Comparison of ENCODE assay signal across 8 mouse cellular contexts in genomic region chr5:134485900-134486665, GRCm38 (mm10). TPM values are rescaled to one million over a fixed set of nuclear protein-coding genes. Genes with fewer than 3 reads are reported as not detected.
DNase-seq lines count a peak whose midpoint lies in the region; ATAC-seq and TF ChIP-seq lines count a peak whose summit lies in the region.

No protein-coding gene starts in this region.

- no peak overlapping the region for H3K4me3 ChIP-seq in heart, embryonic 11.5 days (ENCODE audit: low read depth, low read length)
- H3K4me3 ChIP-seq in bone marrow macrophage, adult 2 months (ENCODE audit: insufficient read depth, low read length) = no peak overlapping the region
- H3K4me3 ChIP-seq in small intestine, adult 2 months (ENCODE audit: low read depth, low read length) = no peak overlapping the region

- no peaks in the 10 kb centered on the region; the same call in 1 of the 2 replicates for H3K4me1 ChIP-seq in heart, embryonic 11.5 days (ENCODE audit: control insufficient read depth, insufficient read depth, low read length)
- no peaks in the 10 kb centered on the region for H3K4me1 ChIP-seq in bone marrow macrophage, adult 2 months (ENCODE audit: control insufficient read depth, insufficient read depth, low read length)
- no peaks in the 10 kb centered on the region for H3K4me1 ChIP-seq in small intestine, adult 2 months (ENCODE audit: control insufficient read depth, insufficient read depth, insufficient read length, low read length)

- peaks cover 5% of the 10 kb centered on the region for H3K36me3 ChIP-seq in heart, embryonic 11.5 days (ENCODE audit: control insufficient read depth, insufficient read depth, low read length)
- H3K36me3 ChIP-seq in small intestine, adult 2 months (ENCODE audit: control insufficient read depth, insufficient read depth, low read length) = peaks cover 22% of the 10 kb centered on the region

- WGBS in heart, embryonic 11.5 days (ENCODE audit: insufficient replicate concordance) = 55% methylated on average over 13 of the region's 13 CpGs
- 63% methylated on average over 13 of the region's 13 CpGs for WGBS in small intestine, adult 2 months

- no peaks in the 10 kb centered on the region for H3K9me3 ChIP-seq in heart, embryonic 11.5 days (replicated peaks; ENCODE audit: control insufficient read depth, low read length)

- TF ChIP-seq CTCF in bone marrow macrophage, adult 2 months (IDR thresholded peaks at IDR 0.05; ENCODE audit: low read depth, low read length) = peak; percentile 72
- TF ChIP-seq CTCF in small intestine, adult 2 months (IDR thresholded peaks at IDR 0.05; ENCODE audit: extremely low read depth, insufficient read length, insufficient replicate concordance, low read depth, low read length) = peak; percentile 91

- H3K4me2 ChIP-seq in heart, embryonic 11.5 days = no peak overlapping the region

- H3K27me3 ChIP-seq in heart, embryonic 11.5 days (ENCODE audit: control insufficient read depth, insufficient read depth, low read length) = no peaks in the 10 kb centered on the region
- no peaks in the 10 kb centered on the region for H3K27me3 ChIP-seq in small intestine, adult 2 months (ENCODE audit: control insufficient read depth, insufficient read depth, low read length)

- DNase-seq in heart, adult 11 months = peak; percentile 87
- DNase-seq in heart, postnatal 4 days = peak; percentile 83
- peak; percentile 65 to 71 for DNase-seq in layer of hippocampus, postnatal 10 days (ENCODE audit: low spot score in 2 of 2)

- no peak overlapping the region for H3K9ac ChIP-seq in heart, embryonic 11.5 days (ENCODE audit: low read depth, low read length)

- no peak; the same call in 1 of the 2 replicates for ATAC-seq in heart, embryonic 11.5 days (replicated peaks; ENCODE audit: insufficient number of reproducible peaks, low FRiP score, low TSS enrichment)
- ATAC-seq in erythroblast, adult 5-6 weeks (replicated peaks; ENCODE audit: low FRiP score, poor library complexity, severe bottlenecking) = peak; percentile 83
- ATAC-seq in megakaryocyte-erythroid progenitor cell, adult 5-6 weeks (replicated peaks; ENCODE audit: low FRiP score, low TSS enrichment, poor library complexity, severe bottlenecking) = peak; percentile 73

- TF ChIP-seq POLR2A in bone marrow macrophage, adult 2 months (IDR thresholded peaks at IDR 0.05; ENCODE audit: borderline replicate concordance, low read depth, low read length) = no peak
- TF ChIP-seq POLR2A in small intestine, adult 2 months (IDR thresholded peaks at IDR 0.05; ENCODE audit: low read depth, low read length) = no peak

- H3K27ac ChIP-seq in heart, embryonic 11.5 days (ENCODE audit: low read depth, low read length) = no peak overlapping the region
- H3K27ac ChIP-seq in bone marrow macrophage, adult 2 months (ENCODE audit: insufficient read depth, low read depth, low read length) = no peak overlapping the region
- H3K27ac ChIP-seq in small intestine, adult 2 months (ENCODE audit: insufficient read depth, low read depth, low read length) = no peak overlapping the region

RNA-seq across cellular contexts. Expression of gene Gtf2ird1, which starts 29.6 kb away (rescaled TPM):
- 49.0 and 55.7 TPM in 2 replicates for polyA plus RNA-seq in heart, embryonic 11.5 days (2014; fragmentation: Nextera tagmentation; extraction: Ambion mirVana)
- polyA plus RNA-seq in bone marrow macrophage, adult 2 months (2012; ENCODE audit: insufficient read depth, insufficient read length, missing spikeins) = 8.8 and 9.6 TPM in 2 replicates
- 3.3 and 29.0 TPM in 2 replicates for total RNA-seq in erythroblast, adult 5-6 weeks (2015; ENCODE audit: low replicate concordance)
- 2.2 TPM in 2 replicates for total RNA-seq in erythroblast, adult 5-6 weeks (2017; ENCODE audit: low replicate concordance)
- total RNA-seq in heart, postnatal 4 days (2021) = 10 to 100 TPM; 59.8 to 60.3 TPM
- 10 to 100 TPM; 35.6 to 46.3 TPM for total RNA-seq in layer of hippocampus, postnatal 10 days (2021)
- 17.7 and 23.1 TPM in 2 replicates for total RNA-seq in megakaryocyte-erythroid progenitor cell, adult 5-6 weeks (2014; fragmentation: Nextera tagmentation)
- total RNA-seq in megakaryocyte-erythroid progenitor cell, adult 5-6 weeks (2017) = 5.5 and 11.8 TPM in 2 replicates
- polyA plus RNA-seq in small intestine, adult 2 months (2012; rRNA removed) = 25.0 and 40.4 TPM in 2 replicates
